Comparison of ENCODE assay signal across 13 mouse cellular contexts in genomic region chr5:125357543-125358269, GRCm38 (mm10). TPM values are rescaled to one million over a fixed set of nuclear protein-coding genes. Genes with fewer than 3 reads are reported as not detected.
DNase-seq lines count a peak whose midpoint lies in the region; ATAC-seq and TF ChIP-seq lines count a peak whose summit lies in the region.
"Had no signal": no experiment of that assay in that cellular context is flagged by ENCODE, and none has a peak within 500 bp of the region (broad histone marks: within the 10 kb centered on the region; RNA-seq: fewer than 3 reads in every experiment).

No protein-coding gene starts in this region.

- TF ChIP-seq CTCF in lung, adult 2 months (IDR thresholded peaks at IDR 0.05; ENCODE audit: insufficient read depth, low read length), result no peak

- H3K9ac ChIP-seq in heart, embryonic 13.5 days, result no peak overlapping the region
- H3K9ac ChIP-seq in lung, embryonic 16.5 days (ENCODE audit: low read length), result no peak overlapping the region
- H3K9ac ChIP-seq: embryonic facial prominence, embryonic 13.5 days; midbrain, embryonic 13.5 days had no signal

- no peak for DNase-seq in heart, postnatal 4 days
- DNase-seq in lung, adult 2 months, result no peak
- no peak for DNase-seq in neural tube, embryonic 10.5 days (ENCODE audit: extremely low spot score, low spot score)
- no peak for DNase-seq in embryo, embryonic 10 days (ENCODE audit: low spot score)
- DNase-seq: cerebellum, adult 18-20 months; gastrocnemius, postnatal 10 days had no signal

- H3K9me3 ChIP-seq in heart, embryonic 13.5 days, result peaks cover 3% of the 10 kb centered on the region; the same call in 1 of the 2 replicates
- H3K9me3 ChIP-seq in lung, embryonic 16.5 days (ENCODE audit: control insufficient read depth, low read length), result 0 out of 2 replicates have a peak, but pooled peaks cover 2% of the 10 kb centered on the region
- H3K9me3 ChIP-seq: midbrain, embryonic 13.5 days had no signal

- no peaks in the 10 kb centered on the region for H3K36me3 ChIP-seq in heart, embryonic 13.5 days
- no peaks in the 10 kb centered on the region for H3K36me3 ChIP-seq in lung, embryonic 16.5 days (ENCODE audit: control insufficient read depth, insufficient read depth, low read length)
- H3K36me3 ChIP-seq: embryonic facial prominence, embryonic 13.5 days; hindbrain, embryonic 10.5 days; midbrain, embryonic 13.5 days had no signal

- peak overlapping the region; percentile 25 for H3K4me2 ChIP-seq in heart, embryonic 13.5 days
- peak overlapping the region; percentile 4 for H3K4me2 ChIP-seq in lung, embryonic 16.5 days (ENCODE audit: low read depth, low read length)
- H3K4me2 ChIP-seq: embryonic facial prominence, embryonic 13.5 days; midbrain, embryonic 13.5 days had no signal

- no peaks in the 10 kb centered on the region for H3K27me3 ChIP-seq in heart, embryonic 13.5 days (replicated peaks)
- H3K27me3 ChIP-seq in lung, embryonic 16.5 days (ENCODE audit: control insufficient read depth, insufficient read depth, low read depth, low read length), result no peaks in the 10 kb centered on the region
- H3K27me3 ChIP-seq: embryonic facial prominence, embryonic 13.5 days; midbrain, embryonic 13.5 days had no signal

- no peak for TF ChIP-seq POLR2A in lung, adult 2 months (IDR thresholded peaks at IDR 0.05; ENCODE audit: borderline replicate concordance, extremely low read depth, low read depth, low read length)

- WGBS in heart, embryonic 13.5 days, result 76% methylated on average over 12 of the region's 12 CpGs
- 64% methylated on average over 12 of the region's 12 CpGs for WGBS in lung, embryonic 16.5 days
- 68% methylated on average over 12 of the region's 12 CpGs for WGBS in lung, adult 2 months

- no peak for ATAC-seq in heart, embryonic 13.5 days (ENCODE audit: extremely low read depth, insufficient number of reproducible peaks, low FRiP score, low TSS enrichment)
- ATAC-seq in lung, embryonic 16.5 days (ENCODE audit: low read depth), result no peak
- peak; percentile 31; the same call in 1 of the 2 replicates for ATAC-seq in common myeloid progenitor, adult 5-6 weeks (replicated peaks; ENCODE audit: low read depth, poor library complexity, severe bottlenecking)
- peak; percentile 8 for ATAC-seq in megakaryocyte progenitor cell, adult 5-6 weeks (replicated peaks; ENCODE audit: poor library complexity)
- ATAC-seq: midbrain, embryonic 13.5 days had no signal

- H3K27ac ChIP-seq in heart, embryonic 13.5 days (replicated peaks), result peak overlapping the region; percentile 59
- H3K27ac ChIP-seq in lung, embryonic 16.5 days (ENCODE audit: low read length), result no peak overlapping the region
- H3K27ac ChIP-seq: embryonic facial prominence, embryonic 13.5 days; hindbrain, embryonic 10.5 days; midbrain, embryonic 13.5 days had no signal

- 0 out of 2 replicates have a peak, but pooled peaks cover 20% of the 10 kb centered on the region for H3K4me1 ChIP-seq in heart, embryonic 13.5 days
- no peaks in the 10 kb centered on the region for H3K4me1 ChIP-seq in lung, embryonic 16.5 days (replicated peaks; ENCODE audit: control insufficient read depth, insufficient read depth, low read length)
- no peaks in the 10 kb centered on the region for H3K4me1 ChIP-seq in lung, adult 2 months (ENCODE audit: control insufficient read depth, insufficient read depth, low read length)

- no peak overlapping the region for H3K4me3 ChIP-seq in heart, embryonic 13.5 days
- no peak overlapping the region for H3K4me3 ChIP-seq in lung, embryonic 16.5 days (ENCODE audit: low read length)
- H3K4me3 ChIP-seq in lung, adult 2 months (replicated peaks; ENCODE audit: extremely low read depth, low read depth, low read length), result no peak overlapping the region
- H3K4me3 ChIP-seq: embryonic facial prominence, embryonic 13.5 days; hindbrain, embryonic 10.5 days; midbrain, embryonic 13.5 days had no signal

RNA-seq across cellular contexts. Expression of gene Scarb1, which starts 16.8 kb away (rescaled TPM):
- polyA plus RNA-seq in heart, embryonic 13.5 days (2015; fragmentation: Nextera tagmentation; extraction: Ambion mirVana), result 65.6 and 69.7 TPM in 2 replicates
- total RNA-seq in heart, postnatal 4 days (2021), result 10 to 100 TPM; 65.7 to 67.0 TPM
- polyA plus RNA-seq in lung, embryonic 16.5 days (2015; fragmentation: Nextera tagmentation; extraction: Ambion mirVana), result 65.9 and 66.6 TPM in 2 replicates
- polyA plus RNA-seq in lung, adult 2 months (2012; rRNA removed), result 173 and 196 TPM in 2 replicates
- 34.5 and 51.2 TPM in 2 replicates for total RNA-seq in common myeloid progenitor, adult 5-6 weeks (2017)
- 58.9 and 60.4 TPM in 2 replicates for total RNA-seq in megakaryocyte progenitor cell, adult 5-6 weeks (2015)
- 52.3 and 59.6 TPM in 2 replicates for total RNA-seq in megakaryocyte progenitor cell, adult 5-6 weeks (2017)

RNA-seq across cellular contexts. Expression of gene Gm10382, which starts 31.4 kb away (rescaled TPM):
- polyA plus RNA-seq in heart, embryonic 13.5 days (2015; fragmentation: Nextera tagmentation; extraction: Ambion mirVana), result 0.68 and 0.70 TPM in 2 replicates
- total RNA-seq in heart, postnatal 4 days (2021), result under 1 TPM; 0.21 to 0.29 TPM
- polyA plus RNA-seq in lung, embryonic 16.5 days (2015; fragmentation: Nextera tagmentation; extraction: Ambion mirVana), result 0.29 and 0.36 TPM in 2 replicates
- polyA plus RNA-seq in lung, adult 2 months (2012; rRNA removed), result 0.20 and 0.25 TPM in 2 replicates
- total RNA-seq in common myeloid progenitor, adult 5-6 weeks (2017), result 1.2 TPM in 1 of 2 replicates, not detected in the other
- not detected in 2 replicates for total RNA-seq in megakaryocyte progenitor cell, adult 5-6 weeks (2015)
- 0.91 and 1.3 TPM in 2 replicates for total RNA-seq in megakaryocyte progenitor cell, adult 5-6 weeks (2017)

RNA-seq across cellular contexts. Expression of gene Ubc, which starts 32.3 kb away (rescaled TPM):
- polyA plus RNA-seq in heart, embryonic 13.5 days (2015; fragmentation: Nextera tagmentation; extraction: Ambion mirVana), result 819 and 833 TPM in 2 replicates
- 100 to 1,000 TPM; 781 to 834 TPM for total RNA-seq in heart, postnatal 4 days (2021)
- 1,152 and 1,205 TPM in 2 replicates for polyA plus RNA-seq in lung, embryonic 16.5 days (2015; fragmentation: Nextera tagmentation; extraction: Ambion mirVana)
- 705 and 874 TPM in 2 replicates for polyA plus RNA-seq in lung, adult 2 months (2012; rRNA removed)
- total RNA-seq in common myeloid progenitor, adult 5-6 weeks (2017), result 252 and 273 TPM in 2 replicates
- 172 and 201 TPM in 2 replicates for total RNA-seq in megakaryocyte progenitor cell, adult 5-6 weeks (2015)
- total RNA-seq in megakaryocyte progenitor cell, adult 5-6 weeks (2017), result 204 and 293 TPM in 2 replicates

Comparison
In these comparisons a context has a peak if more than half of its experiments do, and no peak if none do; other contexts are left out.
1. ATAC-seq: peak in common myeloid progenitor, adult 5-6 weeks (single experiment) and megakaryocyte progenitor cell, adult 5-6 weeks (single experiment); none in heart, embryonic 13.5 days (single experiment) and lung, embryonic 16.5 days (single experiment).